Mouse (Mus musculus): ENCODE measurements around the gene Il9.

Il9 gene

DNA sequence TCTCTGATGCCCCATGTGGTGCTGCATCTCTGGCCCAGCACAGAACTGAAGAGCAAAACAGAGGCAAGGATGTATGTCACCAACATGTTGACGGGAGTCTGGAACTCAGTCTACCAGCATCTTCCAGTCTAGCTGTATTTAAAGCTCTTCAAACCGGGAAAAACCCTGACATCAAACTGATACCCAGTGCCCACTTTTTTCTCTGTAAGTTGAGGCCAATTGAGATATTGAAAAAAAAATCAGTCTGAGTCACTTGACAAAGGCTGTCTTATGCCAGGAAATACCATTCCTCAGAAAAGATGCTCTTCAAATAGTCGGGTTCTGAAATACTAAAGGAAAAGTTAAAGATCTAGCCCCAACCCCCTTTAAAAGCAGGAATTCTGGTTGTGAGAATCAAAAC, at the start of gene Il9:
TSS of gene Il9 (minus strand) at position 101 of the 400 bp plus-strand sequence.
- DNase-seq (ENCODE audit: extremely low spot score) = no peak

DNA sequence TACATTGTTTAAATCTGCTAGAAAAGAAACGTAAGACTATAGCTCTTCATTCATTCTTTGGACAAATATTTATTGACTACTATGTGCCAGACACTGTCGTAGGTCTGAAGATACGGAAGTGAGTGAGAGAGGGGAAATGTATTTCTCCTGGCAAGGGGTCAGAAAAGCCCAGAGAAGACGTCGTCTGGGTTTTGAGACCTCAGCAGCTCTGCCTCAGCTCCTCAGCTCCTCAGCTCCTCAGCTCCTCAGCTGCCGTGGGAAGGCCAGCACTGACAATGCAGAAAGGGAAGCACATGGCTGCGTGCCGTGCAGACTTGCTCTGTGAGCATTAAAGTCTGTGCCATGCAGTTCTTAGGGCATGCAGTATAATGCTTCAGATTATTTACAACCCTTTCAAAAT, 47.6 kb upstream of the Il9 start:
- no peak for DNase-seq (ENCODE audit: extremely low spot score)

DNA sequence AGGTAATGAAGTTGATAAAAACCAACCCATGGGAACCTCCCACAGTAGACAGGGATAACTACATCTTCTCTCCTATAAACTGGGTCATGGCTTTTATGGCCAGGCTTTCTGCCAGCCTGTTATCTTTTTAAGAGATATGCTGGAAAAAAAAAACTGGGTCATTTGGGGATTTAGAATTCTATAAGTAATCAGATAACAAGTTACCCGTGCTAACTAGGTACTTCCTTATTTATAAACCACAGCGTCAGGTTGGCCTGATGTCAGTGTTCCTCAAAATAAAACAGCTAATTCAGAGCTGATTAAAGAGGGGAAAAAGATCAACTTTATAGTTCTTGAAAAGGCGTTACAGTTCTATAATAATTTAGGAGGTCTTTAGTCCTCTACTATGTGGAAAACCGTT, 47.0 kb upstream of the Il9 start:
- DNase-seq (ENCODE audit: extremely low spot score) = no peak

DNA sequence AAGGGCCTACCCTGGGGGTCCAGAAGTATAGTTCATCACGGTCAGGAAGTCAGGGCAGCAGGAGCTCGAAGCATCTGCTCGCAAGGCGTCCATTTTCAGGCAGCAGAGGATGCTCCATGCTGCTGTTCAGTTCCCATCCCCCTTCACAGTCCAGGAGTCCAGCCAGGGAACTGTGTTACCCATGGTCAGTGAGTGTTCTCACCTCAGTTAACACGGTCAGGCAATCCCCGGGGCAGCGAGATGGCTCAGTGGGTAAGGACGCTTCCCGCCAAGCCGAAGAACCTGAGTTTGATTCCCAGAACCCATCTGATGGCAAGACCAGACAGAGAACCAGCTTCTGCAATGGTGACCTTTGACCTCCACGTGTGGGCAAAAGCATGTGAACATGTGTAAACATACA, 46.2 kb upstream of the Il9 start:
- DNase-seq (ENCODE audit: extremely low spot score) = no peak

DNA sequence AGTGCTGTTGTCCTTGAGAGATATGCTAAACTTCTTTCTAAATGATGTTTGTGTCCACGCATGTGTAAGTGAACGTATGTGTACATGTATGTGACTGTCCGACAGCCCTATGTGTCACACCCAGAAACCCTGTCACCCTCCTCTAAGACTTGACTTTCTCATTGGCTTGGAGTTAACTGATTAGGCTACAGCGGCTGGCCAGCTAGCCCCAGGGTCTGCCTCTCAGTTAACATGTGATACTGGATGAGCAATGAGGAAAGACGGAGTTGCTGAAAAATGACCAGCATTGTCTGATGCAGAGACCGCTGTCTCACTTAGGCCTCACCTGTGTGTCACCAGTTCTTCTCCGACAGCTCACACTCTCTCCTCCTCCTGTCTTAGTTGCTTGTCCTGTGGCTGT, 45.8 kb upstream of the Il9 start:
- DNase-seq (ENCODE audit: extremely low spot score) = no peak

DNA sequence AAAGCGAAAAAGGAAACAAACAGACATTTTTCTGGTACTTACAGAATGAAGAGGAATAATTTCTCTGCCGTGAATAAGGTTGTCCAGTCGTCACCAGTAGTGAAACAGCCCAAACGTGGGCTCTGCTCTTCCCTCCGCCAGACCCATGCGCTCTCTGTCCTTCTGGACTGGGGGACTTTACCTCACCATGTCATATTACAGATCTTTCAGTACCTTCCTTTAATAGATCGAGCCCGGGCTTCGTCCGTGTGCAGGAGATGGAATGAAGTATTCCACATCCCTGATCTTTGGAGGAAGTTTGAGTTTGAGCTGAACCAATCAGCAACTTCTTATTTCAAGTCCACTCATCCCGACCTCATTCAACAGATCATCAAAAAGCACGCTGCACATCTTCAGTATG, 44.8 kb upstream of the Il9 start:
- no peak for DNase-seq (ENCODE audit: extremely low spot score)

DNA sequence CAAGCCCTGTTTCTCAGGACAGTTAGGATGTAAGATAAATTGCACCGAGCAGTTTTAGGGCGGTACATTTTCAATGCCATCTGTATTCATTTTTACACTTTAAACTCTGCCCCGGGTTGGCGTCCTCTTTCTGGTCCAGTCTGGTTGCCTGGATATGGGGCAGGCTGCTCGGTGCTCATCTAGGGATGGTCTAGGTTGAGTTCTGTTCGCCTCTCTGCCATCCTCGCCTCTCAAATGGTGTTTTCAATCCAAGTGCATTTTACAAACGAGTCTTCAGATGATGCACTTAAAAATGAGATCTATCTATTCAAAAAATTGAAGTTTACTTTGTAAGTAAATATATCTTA, 40.7 kb upstream of the Il9 start:
- no peak for DNase-seq (ENCODE audit: extremely low spot score)

DNA sequence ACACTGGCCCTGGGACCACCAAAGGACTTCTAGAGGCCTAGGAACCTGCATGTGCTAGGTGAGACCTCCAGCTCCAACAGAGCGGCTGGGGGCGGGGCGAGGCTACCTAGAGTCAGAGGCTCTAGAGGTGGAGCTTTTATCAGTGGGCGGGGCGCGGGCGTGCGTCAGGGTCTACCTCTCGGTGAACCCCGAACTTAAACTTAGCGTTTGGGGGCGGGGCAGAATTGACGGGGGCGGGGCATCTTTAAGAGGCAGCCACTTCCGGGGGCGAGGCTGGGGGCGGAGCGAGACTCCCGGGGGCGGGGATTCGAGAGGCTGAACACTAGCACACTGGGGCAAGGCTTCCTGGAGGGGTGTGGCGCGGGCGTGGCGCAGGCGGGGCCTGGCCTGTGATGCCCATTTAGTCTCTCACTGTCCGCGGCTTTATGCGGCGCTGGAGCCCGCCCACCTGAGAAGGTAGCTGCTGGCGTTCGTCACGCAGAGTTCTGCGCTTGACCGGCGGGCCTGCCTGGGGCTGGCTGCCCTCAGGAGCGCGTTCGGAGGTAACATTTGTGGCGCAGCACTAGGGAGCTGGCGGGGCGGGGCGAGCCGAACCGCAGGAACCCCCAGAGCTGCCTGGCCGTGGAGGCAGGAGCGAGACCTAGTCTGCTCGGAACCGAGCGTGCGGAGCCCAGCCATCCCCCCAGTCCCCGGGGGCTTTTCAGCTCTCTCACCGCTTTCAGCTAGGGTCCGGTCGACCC, 40.2 kb upstream of the Il9 start, which contains the start of gene Fbxl21:
TSS of gene Fbxl21 (plus strand) at position 392 of the 740 bp plus-strand sequence.
- peak; percentile 97 for DNase-seq (ENCODE audit: extremely low spot score)

DNA sequence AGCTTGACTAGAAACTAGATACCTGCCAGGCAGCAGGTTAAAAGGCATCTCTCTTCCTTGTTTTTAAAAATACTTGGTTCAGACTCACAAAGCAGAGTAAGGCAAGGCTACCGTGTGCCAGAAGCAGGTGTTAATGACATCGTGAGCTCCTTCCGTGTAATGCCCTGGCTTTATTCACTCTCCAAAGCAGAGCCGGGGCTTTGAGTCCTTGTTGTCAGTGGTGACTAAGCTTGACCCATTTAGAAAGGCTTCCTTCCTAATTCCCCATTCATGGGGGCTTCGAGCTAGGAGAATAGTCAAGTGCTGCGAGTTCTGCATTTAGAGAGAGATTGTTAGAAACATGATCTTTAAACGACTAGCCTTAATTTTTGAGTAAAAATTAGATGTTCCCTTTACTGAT, 34.8 kb upstream of the Il9 start:
- DNase-seq (ENCODE audit: extremely low spot score) = no peak

DNA sequence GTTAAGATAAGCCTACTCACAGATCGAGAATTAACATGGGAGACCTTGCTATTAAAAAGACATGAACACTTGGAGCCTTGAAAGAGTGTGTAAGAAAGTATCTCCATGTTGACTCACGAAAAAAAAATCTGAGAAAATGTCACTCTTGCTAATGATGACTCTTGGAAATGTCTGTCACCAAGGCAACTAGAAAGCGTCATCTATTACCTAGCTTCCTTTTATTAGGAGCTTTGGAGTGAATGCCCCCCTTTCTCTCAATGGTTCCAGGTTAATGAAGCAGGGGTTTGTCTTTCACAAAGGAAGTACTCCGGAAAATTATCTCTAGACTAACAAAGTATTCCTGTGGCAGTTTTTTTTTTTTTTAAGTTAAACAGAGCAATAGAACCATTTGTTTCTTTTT, 34.3 kb upstream of the Il9 start:
- no peak for DNase-seq (ENCODE audit: extremely low spot score)

DNA sequence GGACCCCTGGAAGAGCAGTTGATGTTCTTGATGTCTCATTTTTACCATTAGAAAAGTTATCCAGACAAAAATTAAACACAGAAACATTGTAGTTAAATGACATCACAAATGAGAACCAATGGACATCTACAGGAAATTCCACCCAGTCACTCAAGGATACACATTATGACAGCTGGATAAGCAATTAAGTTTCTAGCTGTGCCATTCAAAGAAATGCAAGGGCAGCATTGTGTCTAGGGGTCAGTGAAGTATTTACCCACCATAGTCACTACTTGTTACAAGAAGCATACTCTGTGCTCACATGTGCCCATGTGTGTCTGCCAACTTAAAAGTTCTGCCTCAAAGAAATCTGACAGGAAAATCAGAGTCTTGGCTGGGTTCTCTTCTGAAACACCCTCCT, 31.5 kb upstream of the Il9 start:
- no peak for DNase-seq (ENCODE audit: extremely low spot score)

DNA sequence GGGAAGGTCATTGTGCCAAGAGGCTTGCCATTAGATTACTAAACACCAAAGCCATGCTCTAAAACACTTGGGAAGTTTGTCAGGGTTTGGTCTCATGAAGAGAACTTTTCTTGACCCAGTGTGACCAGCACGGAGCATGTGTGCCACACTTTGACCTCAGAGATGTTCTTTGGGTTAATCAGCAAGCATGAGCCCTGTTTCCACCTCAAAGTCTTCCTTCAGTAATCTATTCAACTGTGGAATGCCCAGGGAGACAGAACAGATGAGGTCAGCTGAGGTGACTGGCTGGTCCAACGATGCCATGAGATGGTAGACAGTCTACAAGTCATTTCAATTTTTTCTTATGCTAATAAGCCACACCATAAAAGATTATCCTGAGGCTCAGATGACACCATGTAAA, 27.8 kb upstream of the Il9 start:
- no peak for DNase-seq (ENCODE audit: extremely low spot score)

DNA sequence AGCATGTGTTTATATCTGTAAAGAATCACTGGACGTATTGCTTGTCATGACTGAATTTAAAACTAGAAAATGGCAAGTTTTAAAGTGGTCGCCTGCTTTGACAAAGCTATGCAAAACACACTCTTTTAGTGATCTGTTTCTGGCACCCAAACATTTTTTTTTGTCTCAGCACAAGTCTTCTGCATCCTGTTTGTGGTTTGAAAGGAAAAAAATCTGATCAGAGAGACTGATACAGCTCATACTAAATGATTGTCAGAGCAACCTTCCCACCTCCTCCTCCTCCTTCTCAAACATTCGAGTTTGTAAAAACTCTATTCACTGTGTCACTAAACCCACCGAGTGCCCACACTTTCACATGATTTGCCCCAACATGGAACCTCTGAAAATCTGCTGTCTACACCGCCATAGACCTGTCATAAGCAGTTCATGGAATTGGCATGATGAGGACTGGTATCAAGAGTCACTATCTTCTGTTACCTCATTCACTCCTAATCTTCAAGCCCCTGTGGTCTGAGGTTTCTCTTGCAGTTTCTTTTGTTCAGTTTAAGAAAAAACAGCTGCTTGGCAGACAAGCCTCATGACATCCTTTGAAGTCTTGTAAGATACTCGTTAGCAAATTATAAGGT, 24.9 kb upstream of the Il9 start:
- DNase-seq (ENCODE audit: extremely low spot score) = no peak

DNA sequence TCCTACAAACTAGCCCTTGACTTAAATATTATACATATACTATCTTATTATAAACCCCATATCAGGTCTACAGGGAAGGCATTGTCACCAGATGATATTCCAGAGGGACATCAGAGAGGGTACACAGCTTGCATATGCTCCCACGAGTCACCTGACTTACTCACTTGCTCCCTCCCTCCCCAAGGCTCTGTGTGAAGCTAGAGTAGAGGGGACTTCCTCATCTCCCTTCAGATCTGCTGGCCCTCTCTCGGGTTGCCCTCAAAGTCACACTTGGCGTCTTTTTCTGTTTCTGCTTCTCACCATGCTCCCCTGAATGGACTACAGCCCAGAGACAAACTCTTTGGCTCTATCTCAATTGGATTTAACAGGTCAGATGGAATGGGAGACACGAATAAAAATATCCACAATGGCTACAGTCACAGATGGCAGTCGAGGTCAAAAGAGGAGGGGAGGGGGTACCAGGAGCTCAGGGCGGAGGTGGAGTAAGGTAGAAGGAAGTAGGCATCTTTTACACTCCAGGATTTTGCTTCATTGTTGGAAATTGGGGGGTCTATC, 19.9 kb upstream of the Il9 start:
- DNase-seq (ENCODE audit: extremely low spot score) = no peak

DNA sequence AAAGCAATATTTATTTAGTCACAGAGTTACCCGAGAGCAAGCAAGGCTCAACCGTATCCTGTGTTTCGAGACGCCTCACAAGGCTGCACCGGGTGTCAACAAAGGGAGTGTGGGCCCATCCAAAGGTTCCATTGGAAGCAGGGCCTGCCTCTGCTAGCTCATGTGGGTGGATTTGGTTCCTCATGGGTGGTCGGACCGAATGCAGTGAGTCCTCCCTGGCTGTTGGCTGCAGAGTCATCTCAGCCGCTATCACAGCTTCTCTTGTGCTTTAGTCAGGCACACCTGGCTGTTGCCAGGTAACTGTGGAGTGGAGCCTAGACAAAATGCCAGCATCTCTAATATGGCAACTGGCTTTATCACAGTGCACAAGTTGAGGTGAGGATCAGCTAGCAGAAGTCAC, 18.6 kb upstream of the Il9 start:
- DNase-seq (ENCODE audit: extremely low spot score) = no peak

DNA sequence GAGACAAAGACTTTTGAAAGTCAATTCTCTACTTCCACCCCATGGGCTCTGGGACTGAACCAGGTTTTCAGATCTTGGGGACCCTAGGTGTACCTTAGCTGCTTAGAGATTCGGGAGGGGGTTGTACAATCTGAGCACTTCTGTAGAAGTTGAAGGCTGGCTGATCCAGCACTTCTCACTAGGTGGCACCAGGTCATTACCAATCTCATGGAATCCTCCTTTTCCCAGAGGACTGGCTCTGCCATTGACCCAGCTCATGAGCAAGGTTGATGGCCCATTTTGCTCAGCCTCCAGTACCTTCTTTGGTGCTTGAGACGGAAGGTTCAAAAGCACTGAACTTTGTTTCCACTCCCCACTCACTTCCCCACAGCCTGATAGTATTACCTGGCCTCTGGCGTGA, 18.1 kb upstream of the Il9 start:
- DNase-seq (ENCODE audit: extremely low spot score) = no peak

DNA sequence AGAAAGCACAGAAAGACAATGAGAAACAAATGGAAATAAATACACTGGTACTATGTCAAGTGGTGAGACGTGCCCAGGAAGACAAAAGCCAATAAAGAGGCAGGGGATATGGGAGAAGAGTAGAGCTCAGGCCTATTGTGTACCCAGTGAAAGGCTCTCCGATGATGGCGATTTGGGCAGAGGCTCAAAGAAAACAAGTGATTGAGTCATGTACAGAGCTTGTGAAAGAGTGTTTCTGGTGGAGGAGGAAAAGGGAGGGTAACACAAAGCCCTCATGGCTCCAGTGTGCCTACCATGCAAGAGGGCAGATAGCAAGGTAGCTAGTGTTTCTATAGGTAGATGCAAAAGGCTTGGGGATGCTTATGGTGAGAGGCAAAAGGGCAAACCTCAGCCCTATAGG, 12.4 kb upstream of the Il9 start:
- no peak for DNase-seq (ENCODE audit: extremely low spot score)

DNA sequence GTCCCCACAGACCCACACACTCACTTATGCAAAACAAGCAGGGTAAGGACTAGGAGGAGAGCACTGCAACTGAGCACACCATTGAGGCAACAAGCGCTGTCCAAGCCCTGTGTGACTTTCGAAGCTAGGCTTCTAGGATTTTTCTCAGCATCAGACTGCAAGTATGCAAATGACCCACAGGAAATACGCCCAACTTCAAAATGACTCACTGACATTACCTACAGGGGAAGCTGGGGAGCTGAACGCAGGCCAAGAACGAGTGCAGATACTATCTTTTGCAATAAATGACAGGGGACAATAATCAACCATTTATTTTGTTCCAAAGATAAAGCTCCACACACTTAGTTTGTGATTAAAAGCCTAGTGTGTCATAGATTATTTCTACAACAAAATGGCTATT, 6.0 kb upstream of the Il9 start:
- no peak for DNase-seq (ENCODE audit: extremely low spot score)

DNA sequence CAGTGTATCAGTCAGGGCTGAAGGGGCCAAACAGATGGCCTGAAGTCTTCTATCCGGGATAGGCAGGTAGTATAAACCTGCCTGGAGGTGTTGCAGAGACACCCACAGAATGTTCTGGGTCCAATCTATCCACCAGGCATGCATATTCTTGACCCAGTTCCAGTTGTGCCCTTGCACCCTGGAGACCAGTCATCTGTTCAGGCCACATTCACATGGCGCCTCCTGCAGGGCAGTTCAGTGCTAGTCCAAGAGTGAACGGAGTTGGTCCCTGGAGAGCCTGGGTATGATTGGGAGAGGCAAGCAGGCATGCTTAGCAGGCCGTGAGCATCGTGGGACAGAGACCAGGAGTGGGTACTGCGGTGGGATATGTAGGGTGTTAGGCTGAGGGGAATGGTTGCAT, 4.0 kb downstream of the Il9 start:
- no peak for DNase-seq (ENCODE audit: extremely low spot score)

DNA sequence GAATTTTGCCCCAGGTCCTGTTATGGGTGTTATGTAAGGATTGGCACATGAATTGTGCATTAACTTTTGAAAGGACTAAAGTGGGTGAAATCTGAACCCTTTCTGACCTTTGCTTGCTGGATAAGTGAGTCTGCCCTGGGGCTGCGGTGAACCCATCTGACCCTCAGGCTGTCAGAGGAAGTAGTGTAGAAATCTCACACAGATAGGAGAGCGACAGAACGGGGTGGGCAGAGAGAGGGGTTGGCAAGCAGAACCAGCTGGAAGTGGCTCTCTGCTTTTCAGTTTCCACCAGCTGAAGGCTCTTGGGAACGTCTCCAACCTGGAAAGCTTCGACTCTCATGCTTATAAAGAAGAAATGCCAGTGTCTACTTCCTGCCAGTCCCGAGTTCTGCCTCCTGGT, 4.8 kb downstream of the Il9 start:
- DNase-seq (ENCODE audit: extremely low spot score) = peak; percentile 12

DNA sequence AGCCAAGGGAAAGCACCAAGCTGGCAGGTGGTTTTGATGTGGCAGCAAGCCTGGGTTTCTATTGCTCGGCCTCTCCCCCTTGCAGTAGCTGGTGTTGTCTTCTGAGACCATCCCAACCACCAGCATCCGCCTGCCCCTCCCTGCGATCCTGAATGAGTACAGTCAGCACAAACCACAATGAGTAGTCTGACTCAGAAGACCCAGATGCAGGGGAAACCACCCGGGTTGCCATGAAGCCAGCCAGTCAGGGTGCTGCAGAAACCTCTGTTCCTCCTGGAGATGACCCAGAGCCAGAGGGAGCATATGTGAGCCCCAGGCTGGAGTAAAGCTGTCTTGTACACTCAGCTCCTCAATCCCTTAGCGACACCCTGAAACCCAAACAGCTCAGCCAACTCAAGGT, 5.3 kb downstream of the Il9 start:
- peak; percentile 6 for DNase-seq (ENCODE audit: extremely low spot score)

DNA sequence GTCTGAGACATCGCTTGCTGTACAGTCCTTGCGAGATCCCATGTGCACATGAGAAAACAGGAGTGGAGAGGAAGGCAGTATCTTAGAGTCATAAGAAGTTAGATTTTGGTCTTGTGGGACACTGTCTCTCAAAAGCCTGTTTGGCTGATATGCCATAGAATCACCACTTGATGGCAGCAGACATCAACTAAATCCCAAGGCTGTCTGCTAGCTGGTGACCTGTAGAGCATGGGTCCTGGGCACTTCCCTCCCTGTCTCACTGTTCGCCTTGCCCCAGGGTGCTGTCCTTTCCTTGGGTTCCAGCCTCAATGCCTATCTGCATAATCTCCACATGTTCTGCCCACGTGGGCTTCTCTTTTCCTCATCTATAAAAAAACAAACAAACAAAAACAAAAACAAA, 6.7 kb downstream of the Il9 start:
- peak; percentile 65 for DNase-seq (ENCODE audit: extremely low spot score)

DNA sequence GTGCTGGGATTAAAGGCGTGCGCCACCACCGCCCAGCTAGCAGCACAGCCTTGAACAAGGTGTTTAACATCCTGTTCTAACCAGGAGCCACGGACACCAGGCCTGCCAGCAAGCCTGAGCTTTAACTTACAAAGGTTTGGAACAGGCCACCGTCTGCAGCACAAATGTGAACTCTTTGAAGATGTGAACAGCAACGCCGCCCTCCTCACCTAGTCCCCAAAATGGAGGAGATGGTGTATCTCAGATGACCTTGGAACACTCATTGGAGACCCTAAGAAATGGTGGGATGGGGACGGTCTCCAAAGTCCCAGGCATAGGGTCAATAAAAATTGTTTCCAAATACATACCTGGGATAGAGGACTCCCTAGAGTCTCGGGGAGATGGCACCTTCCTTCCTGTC, 9.4 kb downstream of the Il9 start:
- no peak for DNase-seq (ENCODE audit: extremely low spot score)

DNA sequence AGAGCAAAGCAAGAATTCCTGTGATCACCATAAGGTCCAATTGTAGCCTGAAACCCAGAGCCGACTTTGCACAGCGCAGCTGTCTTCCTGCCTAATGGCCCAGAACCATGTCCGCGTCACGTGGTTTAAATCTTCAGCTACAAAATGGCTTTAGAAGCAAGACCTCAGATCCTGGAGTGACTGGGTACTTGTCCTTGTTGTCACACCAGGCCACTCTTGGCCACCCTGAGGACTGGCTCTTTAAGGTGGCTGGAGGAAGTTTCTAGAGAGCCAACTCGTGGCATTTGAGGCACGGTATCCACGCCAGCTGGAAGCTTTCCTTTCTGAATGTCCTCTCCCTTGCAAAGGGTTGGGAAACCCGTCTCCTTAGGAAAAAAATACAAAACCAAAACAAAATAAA, 10.1 kb downstream of the Il9 start:
- no peak for DNase-seq (ENCODE audit: extremely low spot score)
